Mouse (Mus musculus): ENCODE results near the gene Erbin. TPM values are rescaled to one million over a fixed set of nuclear protein-coding genes. Genes with fewer than 3 reads are reported as not detected.

Gene Erbin
- polyA plus RNA-seq, 1 experiment: 4.9 TPM

DNA sequence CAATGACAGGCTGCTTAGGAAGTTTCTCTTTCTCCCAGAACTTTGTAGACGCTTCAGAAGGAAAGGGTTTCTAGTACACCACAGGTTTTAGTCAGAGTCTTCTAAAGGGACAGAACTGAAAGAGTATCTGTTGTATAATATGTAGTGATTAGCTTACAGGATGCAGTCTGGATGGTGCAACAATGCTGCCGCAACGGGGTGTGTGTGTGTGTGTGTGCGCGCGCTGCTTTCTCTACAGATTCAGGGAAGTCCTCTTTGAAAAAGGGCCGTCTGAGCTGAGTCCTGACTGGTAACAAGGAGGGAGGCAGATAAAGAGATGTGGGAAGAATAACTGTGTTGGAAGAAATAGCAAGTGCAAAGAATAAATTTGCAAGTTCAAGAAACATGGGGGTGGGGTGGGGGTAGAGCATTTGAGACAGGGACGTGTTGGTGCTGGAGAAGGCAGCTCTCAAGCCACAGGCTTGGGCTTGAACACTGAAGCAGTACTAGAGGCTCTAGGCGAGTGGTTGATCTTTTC, 38.4 kb upstream of the Erbin start:
- no peak overlapping the region for H3K4me3 ChIP-seq (ENCODE audit: control insufficient read depth, low read depth, low read length)
- no peaks in the 10 kb centered on the region for H3K27me3 ChIP-seq (ENCODE audit: control insufficient read depth, insufficient read depth, low read length)
- H3K27ac ChIP-seq (ENCODE audit: control insufficient read depth, insufficient read depth, low read depth, low read length): no peak overlapping the region
- TF ChIP-seq POLR2A (IDR thresholded peaks at IDR 0.05; ENCODE audit: control insufficient read depth, low read depth, low read length): no peak
- no peak for TF ChIP-seq CTCF (IDR thresholded peaks at IDR 0.05; ENCODE audit: control insufficient read depth, insufficient read depth, insufficient replicate concordance, low read depth, low read length)
- no peaks in the 10 kb centered on the region for H3K4me1 ChIP-seq (ENCODE audit: control insufficient read depth, insufficient read depth, low read length)
- no peaks in the 10 kb centered on the region for H3K36me3 ChIP-seq (ENCODE audit: control insufficient read depth, insufficient read depth, low read length)

DNA sequence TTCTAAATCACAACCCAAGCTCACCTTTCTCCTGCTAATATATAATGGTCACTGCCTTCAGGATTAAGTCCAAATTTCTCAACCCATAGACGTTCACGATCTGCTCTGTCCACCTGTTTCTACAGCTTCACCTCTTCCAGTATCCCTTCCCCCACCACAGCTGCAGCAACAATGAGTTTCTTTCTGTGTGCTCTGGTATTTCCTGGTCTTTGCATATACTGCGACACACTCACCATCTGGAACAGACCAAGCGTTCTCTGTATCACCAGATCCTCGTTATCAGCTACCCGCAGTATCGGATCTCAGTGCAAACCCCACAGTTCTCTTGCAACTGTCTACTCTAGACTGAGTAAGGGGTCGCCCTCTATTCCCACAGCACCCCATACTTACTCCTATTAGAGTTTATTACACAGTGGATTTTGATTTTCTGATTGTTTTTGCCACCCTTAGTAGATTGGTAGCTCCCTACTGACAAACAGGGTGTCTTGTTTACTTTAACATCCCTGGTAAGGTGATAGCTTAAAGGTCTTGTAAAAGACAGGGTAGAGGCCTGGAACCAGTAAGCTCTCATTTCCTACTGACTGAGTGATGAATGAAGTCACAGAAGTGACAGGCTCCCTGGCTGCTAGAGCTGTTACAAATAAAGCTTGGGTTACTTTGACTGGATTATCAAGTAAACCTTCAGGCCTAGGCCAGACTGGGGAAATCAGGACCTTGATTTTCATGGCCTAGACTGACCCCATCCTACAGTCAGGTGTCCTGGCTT, 37.0 kb upstream of the Erbin start:
- Histone ChIP-seq H3K4me1 (ENCODE audit: control insufficient read depth, insufficient read depth, low read length) (no peaks in the 10 kb centered on the region), H3K36me3 (ENCODE audit: control insufficient read depth, insufficient read depth, low read length) (no peaks in the 10 kb centered on the region), H3K4me3 (ENCODE audit: control insufficient read depth, low read depth, low read length) (no peak overlapping the region), H3K27ac (ENCODE audit: control insufficient read depth, insufficient read depth, low read depth, low read length) (no peak overlapping the region), H3K27me3 (ENCODE audit: control insufficient read depth, insufficient read depth, low read length) (no peaks in the 10 kb centered on the region)
- TF ChIP-seq POLR2A (IDR thresholded peaks at IDR 0.05; ENCODE audit: control insufficient read depth, low read depth, low read length) (no peak), CTCF (IDR thresholded peaks at IDR 0.05; ENCODE audit: control insufficient read depth, insufficient read depth, insufficient replicate concordance, low read depth, low read length) (no peak)

DNA sequence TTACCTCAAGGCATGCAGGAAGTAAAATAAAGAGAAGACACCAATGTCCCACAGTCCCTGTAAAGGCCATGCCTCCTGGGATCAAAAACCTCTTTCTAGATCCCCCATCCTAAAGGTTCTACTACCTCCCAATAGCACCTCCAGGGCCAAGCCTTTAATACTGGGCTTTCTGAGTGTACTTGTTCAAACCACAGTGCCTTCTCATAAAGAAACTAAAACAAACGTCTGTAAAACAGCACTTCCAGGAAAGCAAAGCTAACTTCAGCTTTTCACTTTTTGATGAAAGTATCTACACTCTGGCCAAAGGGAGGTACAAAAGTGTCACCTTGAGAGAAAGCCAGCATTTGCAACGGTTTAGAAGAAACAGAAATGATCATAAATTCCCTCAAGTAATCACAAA, 35.3 kb upstream of the Erbin start:
- no peak overlapping the region for H3K27ac ChIP-seq (ENCODE audit: control insufficient read depth, insufficient read depth, low read depth, low read length)

DNA sequence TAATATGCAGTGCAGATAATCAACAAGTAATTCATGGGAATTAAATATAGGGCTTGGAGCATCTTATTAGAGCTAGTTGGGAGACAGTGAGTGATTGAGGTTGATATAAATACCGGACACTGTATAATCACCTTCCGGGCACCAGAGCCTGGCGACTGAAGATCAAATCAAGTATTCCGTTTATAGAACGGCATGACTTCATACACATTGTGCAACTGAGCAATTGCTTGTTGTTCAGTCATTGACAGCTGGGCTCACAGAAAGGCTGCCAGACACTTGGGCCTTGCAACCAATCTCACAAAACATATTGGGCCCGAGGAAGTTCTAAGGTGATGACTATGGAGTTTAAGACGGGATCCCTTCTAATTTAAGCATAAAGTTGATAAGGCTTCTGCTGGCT, 31.1 kb upstream of the Erbin start:
- H3K27ac ChIP-seq (ENCODE audit: control insufficient read depth, insufficient read depth, low read depth, low read length): no peak overlapping the region
- no peaks in the 10 kb centered on the region for H3K4me1 ChIP-seq (ENCODE audit: control insufficient read depth, insufficient read depth, low read length)
- no peak for TF ChIP-seq POLR2A (IDR thresholded peaks at IDR 0.05; ENCODE audit: control insufficient read depth, low read depth, low read length)
- no peak for TF ChIP-seq CTCF (IDR thresholded peaks at IDR 0.05; ENCODE audit: control insufficient read depth, insufficient read depth, insufficient replicate concordance, low read depth, low read length)
- no peaks in the 10 kb centered on the region for H3K27me3 ChIP-seq (ENCODE audit: control insufficient read depth, insufficient read depth, low read length)
- H3K4me3 ChIP-seq (ENCODE audit: control insufficient read depth, low read depth, low read length): no peak overlapping the region
- H3K36me3 ChIP-seq (ENCODE audit: control insufficient read depth, insufficient read depth, low read length): no peaks in the 10 kb centered on the region

More for the DNA sequence above, 35.3 kb upstream of the Erbin start:
- Histone ChIP-seq H3K36me3 (ENCODE audit: control insufficient read depth, insufficient read depth, low read length) (no peaks in the 10 kb centered on the region), H3K4me1 (ENCODE audit: control insufficient read depth, insufficient read depth, low read length) (no peaks in the 10 kb centered on the region), H3K4me3 (ENCODE audit: control insufficient read depth, low read depth, low read length) (no peak overlapping the region), H3K27me3 (ENCODE audit: control insufficient read depth, insufficient read depth, low read length) (no peaks in the 10 kb centered on the region)
- TF ChIP-seq POLR2A (IDR thresholded peaks at IDR 0.05; ENCODE audit: control insufficient read depth, low read depth, low read length) (no peak), CTCF (IDR thresholded peaks at IDR 0.05; ENCODE audit: control insufficient read depth, insufficient read depth, insufficient replicate concordance, low read depth, low read length) (no peak)

DNA sequence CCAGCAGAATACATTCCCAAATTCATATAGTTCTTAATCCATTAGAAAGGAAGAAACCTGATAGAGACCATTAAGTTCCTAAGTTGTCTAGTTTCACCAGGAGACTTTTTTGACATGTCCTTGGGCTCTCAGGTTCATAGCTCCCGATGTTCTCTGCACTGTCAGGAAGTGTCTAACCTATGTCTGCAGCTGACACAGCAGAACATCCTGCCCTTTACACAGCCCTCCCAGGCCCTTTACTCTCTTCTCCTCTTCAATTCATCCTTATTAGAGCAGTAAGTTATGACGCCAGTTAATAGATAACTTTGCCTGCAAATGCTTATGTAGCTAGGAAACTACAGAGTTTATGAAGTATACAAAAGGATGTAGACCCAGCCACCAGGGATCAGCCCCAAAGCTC, 20.5 kb upstream of the Erbin start:
- no peaks in the 10 kb centered on the region for H3K36me3 ChIP-seq (ENCODE audit: control insufficient read depth, insufficient read depth, low read length)
- H3K4me3 ChIP-seq (ENCODE audit: control insufficient read depth, low read depth, low read length): no peak overlapping the region
- TF ChIP-seq CTCF (IDR thresholded peaks at IDR 0.05; ENCODE audit: control insufficient read depth, insufficient read depth, insufficient replicate concordance, low read depth, low read length) (no peak), POLR2A (IDR thresholded peaks at IDR 0.05; ENCODE audit: control insufficient read depth, low read depth, low read length) (no peak)
- no peak overlapping the region for H3K27ac ChIP-seq (ENCODE audit: control insufficient read depth, insufficient read depth, low read depth, low read length)
- no peaks in the 10 kb centered on the region for H3K27me3 ChIP-seq (ENCODE audit: control insufficient read depth, insufficient read depth, low read length)
- no peaks in the 10 kb centered on the region; the same call in 1 of the 2 replicates for H3K4me1 ChIP-seq (ENCODE audit: control insufficient read depth, insufficient read depth, low read length)

DNA sequence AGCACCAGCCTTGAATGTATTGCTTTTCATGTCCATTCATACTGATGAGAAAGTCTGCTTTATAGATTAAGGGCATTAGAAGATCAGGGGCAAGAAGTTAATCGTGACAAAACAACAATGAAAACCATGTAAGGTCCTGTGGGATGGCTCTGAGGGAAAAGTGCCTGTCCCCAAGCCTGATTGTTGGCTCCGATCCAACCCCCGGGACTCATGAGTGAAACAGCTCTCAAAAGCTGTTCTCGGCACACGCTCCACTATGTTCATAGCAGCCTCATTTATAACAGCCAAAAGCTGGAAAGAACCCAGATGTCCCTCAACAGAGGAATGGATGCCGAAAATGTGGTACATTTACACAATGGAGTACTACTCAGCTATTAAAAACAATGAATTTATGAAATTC, 4.3 kb upstream of the Erbin start:
- H3K4me1 ChIP-seq (ENCODE audit: control insufficient read depth, insufficient read depth, low read length): peaks cover 5% of the 10 kb centered on the region
- no peak overlapping the region for H3K4me3 ChIP-seq (ENCODE audit: control insufficient read depth, low read depth, low read length)
- H3K27me3 ChIP-seq (ENCODE audit: control insufficient read depth, insufficient read depth, low read length): no peaks in the 10 kb centered on the region
- H3K36me3 ChIP-seq (ENCODE audit: control insufficient read depth, insufficient read depth, low read length): no peaks in the 10 kb centered on the region
- no peak overlapping the region for H3K27ac ChIP-seq (ENCODE audit: control insufficient read depth, insufficient read depth, low read depth, low read length)
- TF ChIP-seq CTCF (IDR thresholded peaks at IDR 0.05; ENCODE audit: control insufficient read depth, insufficient read depth, insufficient replicate concordance, low read depth, low read length) (no peak), POLR2A (IDR thresholded peaks at IDR 0.05; ENCODE audit: control insufficient read depth, low read depth, low read length) (no peak)

DNA sequence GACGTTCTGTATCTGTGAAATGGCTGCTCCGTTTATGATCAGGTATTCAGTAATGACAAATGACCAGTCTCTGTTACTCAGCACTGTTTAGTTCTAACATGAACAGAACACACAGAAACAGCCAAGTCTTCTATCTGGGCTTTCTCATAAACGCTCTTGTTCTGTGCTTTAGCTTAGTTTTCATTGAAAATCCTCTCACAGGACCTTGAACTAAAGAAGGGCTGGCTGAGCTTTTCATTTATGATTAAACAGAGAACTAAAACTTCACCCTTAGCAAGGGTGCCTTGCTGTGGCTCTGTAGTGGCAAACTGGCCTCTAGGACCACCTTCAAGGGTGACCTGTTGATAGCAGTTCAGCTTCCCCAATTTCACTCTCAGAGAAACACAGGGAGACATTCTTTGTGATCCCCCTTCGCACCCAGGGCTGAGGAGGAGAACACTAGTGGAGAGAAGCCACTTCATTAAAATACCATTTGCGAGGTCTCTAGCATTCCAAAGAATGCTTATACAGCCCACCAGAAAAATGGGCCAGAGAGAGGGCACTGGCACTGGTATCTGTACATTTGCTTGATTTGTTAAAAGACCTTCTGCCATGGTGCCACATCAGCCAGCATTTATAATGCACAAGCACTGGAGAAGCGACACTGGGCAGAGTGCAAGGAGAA, 3.2 kb upstream of the Erbin start:
- Histone ChIP-seq H3K27me3 (ENCODE audit: control insufficient read depth, insufficient read depth, low read length) (no peaks in the 10 kb centered on the region), H3K4me1 (ENCODE audit: control insufficient read depth, insufficient read depth, low read length) (peaks cover 5% of the 10 kb centered on the region), H3K27ac (ENCODE audit: control insufficient read depth, insufficient read depth, low read depth, low read length) (no peak overlapping the region), H3K4me3 (ENCODE audit: control insufficient read depth, low read depth, low read length) (no peak overlapping the region), H3K36me3 (ENCODE audit: control insufficient read depth, insufficient read depth, low read length) (no peaks in the 10 kb centered on the region)
- TF ChIP-seq CTCF (IDR thresholded peaks at IDR 0.05; ENCODE audit: control insufficient read depth, insufficient read depth, insufficient replicate concordance, low read depth, low read length): no peak
- TF ChIP-seq POLR2A (IDR thresholded peaks at IDR 0.05; ENCODE audit: control insufficient read depth, low read depth, low read length): no peak

All from testis, adult 2 months (tissue).